In the genomic region with DNA sequence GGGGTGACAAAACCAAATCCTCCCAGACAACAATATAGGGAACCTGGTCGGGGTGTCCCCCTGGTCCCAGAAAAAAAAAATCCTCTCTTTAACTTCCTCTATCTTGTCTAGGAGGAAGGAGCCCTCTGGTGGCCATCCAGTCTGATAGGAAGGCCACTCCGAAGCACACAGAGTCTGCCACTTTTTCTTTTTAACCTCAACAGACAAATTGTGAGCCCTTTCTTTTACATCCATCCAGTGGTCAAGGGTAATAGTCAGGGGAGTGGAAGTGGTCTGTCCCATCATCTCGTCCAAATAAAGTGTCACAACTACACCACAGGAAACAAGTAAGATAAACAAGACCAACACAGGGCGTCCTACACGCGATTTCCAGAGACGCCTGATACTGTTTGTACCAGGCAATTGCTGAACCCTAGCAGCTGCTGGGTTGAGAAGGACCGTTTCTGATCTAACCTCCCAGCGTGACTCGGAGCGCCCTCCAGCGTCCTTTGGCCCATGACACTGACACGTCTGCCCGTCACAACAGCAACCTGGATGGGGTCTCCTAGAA, we compare ENCODE assay signal across 11 mouse cellular contexts. TPM values are rescaled to one million over a fixed set of nuclear protein-coding genes. Genes with fewer than 3 reads are reported as not detected.
DNase-seq lines count a peak whose midpoint lies in the region; ATAC-seq and TF ChIP-seq lines count a peak whose summit lies in the region.
"Had no signal": no experiment of that assay in that cellular context is flagged by ENCODE, and none has a peak within 500 bp of the region (broad histone marks: within the 10 kb centered on the region; RNA-seq: fewer than 3 reads in every experiment).

No protein-coding gene starts in this region.

- H3K36me3 ChIP-seq in hindbrain, postnatal 0 days (ENCODE audit: insufficient read depth, low read length): no peaks in the 10 kb centered on the region
- no peaks in the 10 kb centered on the region for H3K36me3 ChIP-seq in hindbrain, embryonic 10.5 days
- H3K36me3 ChIP-seq in lung, embryonic 14.5 days (ENCODE audit: insufficient read depth): no peaks in the 10 kb centered on the region
- H3K36me3 ChIP-seq: forebrain, embryonic 10.5 days; neural tube, embryonic 13.5 days had no signal

- no peak overlapping the region for H3K27ac ChIP-seq in hindbrain, postnatal 0 days
- H3K27ac ChIP-seq in hindbrain, embryonic 10.5 days: no peak overlapping the region
- no peak overlapping the region for H3K27ac ChIP-seq in bone marrow, adult 2 months (ENCODE audit: control insufficient read depth, insufficient read depth, low read depth, low read length, poor library complexity)
- no peak overlapping the region for H3K27ac ChIP-seq in lung, embryonic 14.5 days (ENCODE audit: low read depth)
- H3K27ac ChIP-seq: forebrain, embryonic 10.5 days; neural tube, embryonic 13.5 days had no signal

- no peaks in the 10 kb centered on the region for H3K27me3 ChIP-seq in hindbrain, postnatal 0 days (ENCODE audit: insufficient read depth, low read length)
- no peaks in the 10 kb centered on the region for H3K27me3 ChIP-seq in hindbrain, embryonic 10.5 days (ENCODE audit: insufficient read depth, poor library complexity, severe bottlenecking)
- no peaks in the 10 kb centered on the region for H3K27me3 ChIP-seq in lung, embryonic 14.5 days (ENCODE audit: insufficient read depth, low read length)
- H3K27me3 ChIP-seq: neural tube, embryonic 13.5 days had no signal

- H3K4me3 ChIP-seq in hindbrain, postnatal 0 days (ENCODE audit: low read length): no peak overlapping the region
- no peak overlapping the region for H3K4me3 ChIP-seq in hindbrain, embryonic 10.5 days
- no peak overlapping the region for H3K4me3 ChIP-seq in bone marrow, adult 2 months (replicated peaks; ENCODE audit: control insufficient read depth, low read depth, low read length)
- H3K4me3 ChIP-seq in lung, embryonic 14.5 days (ENCODE audit: low read depth, low read length): no peak overlapping the region
- H3K4me3 ChIP-seq: forebrain, embryonic 10.5 days; neural tube, embryonic 13.5 days had no signal

- DNase-seq in hindbrain, postnatal 0 days (ENCODE audit: low spot score): peak; percentile 20
- DNase-seq in hindbrain, embryonic 10.5 days (ENCODE audit: low spot score): no peak
- peak; percentile 87 for DNase-seq in A20 (ENCODE audit: low read depth, low spot score)
- peak; percentile 44 for DNase-seq in lung, embryonic 14.5 days
- no peak for DNase-seq in T-cell, adult 2 months (ENCODE audit: low spot score)
- no peak for DNase-seq in ovary, postnatal 14 days (ENCODE audit: low spot score)

- no peak for ATAC-seq in hindbrain, postnatal 0 days
- ATAC-seq in lung, embryonic 14.5 days (ENCODE audit: insufficient read depth): no peak
- no peak for ATAC-seq in inflammation-experienced regulatory T-cells, adult 6 months

- no peaks in the 10 kb centered on the region for H3K9me3 ChIP-seq in hindbrain, postnatal 0 days (ENCODE audit: low read length)
- no peaks in the 10 kb centered on the region for H3K9me3 ChIP-seq in hindbrain, embryonic 10.5 days
- H3K9me3 ChIP-seq in lung, embryonic 14.5 days (ENCODE audit: low read depth, low read length): no peaks in the 10 kb centered on the region
- H3K9me3 ChIP-seq: neural tube, embryonic 13.5 days had no signal

- no peak for TF ChIP-seq POLR2A in bone marrow, adult 2 months (IDR thresholded peaks at IDR 0.05; ENCODE audit: borderline replicate concordance, control insufficient read depth, low read depth, low read length)

- no peaks in the 10 kb centered on the region for H3K4me1 ChIP-seq in hindbrain, postnatal 0 days (ENCODE audit: insufficient read depth, low read length)
- peaks cover 13% of the 10 kb centered on the region for H3K4me1 ChIP-seq in hindbrain, embryonic 10.5 days (replicated peaks)
- H3K4me1 ChIP-seq in bone marrow, adult 2 months (ENCODE audit: control insufficient read depth, insufficient read depth, low read length): no peaks in the 10 kb centered on the region
- 0 out of 2 replicates have a peak, but pooled peaks cover 9% of the 10 kb centered on the region for H3K4me1 ChIP-seq in lung, embryonic 14.5 days (ENCODE audit: insufficient read depth)
- H3K4me1 ChIP-seq: forebrain, embryonic 10.5 days; neural tube, embryonic 13.5 days had no signal

- H3K9ac ChIP-seq in hindbrain, postnatal 0 days (replicated peaks; ENCODE audit: low read length): no peak overlapping the region
- no peak overlapping the region for H3K9ac ChIP-seq in lung, embryonic 14.5 days
- H3K9ac ChIP-seq: neural tube, embryonic 13.5 days had no signal

- TF ChIP-seq CTCF in hindbrain, postnatal 0 days (IDR thresholded peaks at IDR 0.05; ENCODE audit: low read depth): peak; percentile 56
- peak; percentile 33 for TF ChIP-seq CTCF in bone marrow, adult 2 months (IDR thresholded peaks at IDR 0.05; ENCODE audit: control insufficient read depth, insufficient read depth, low read length)
- TF ChIP-seq CTCF in lung, embryonic 14.5 days (IDR thresholded peaks at IDR 0.05; ENCODE audit: low read depth): peak; percentile 35; the same call in 1 of the 2 replicates

- 84% methylated on average over 14 of the region's 14 CpGs for WGBS in hindbrain, postnatal 0 days
- 84% methylated on average over 14 of the region's 14 CpGs for WGBS in hindbrain, embryonic 10.5 days
- 54% methylated on average over 14 of the region's 14 CpGs for WGBS in bone marrow, adult 2 months
- WGBS in lung, embryonic 14.5 days: 62% methylated on average over 14 of the region's 14 CpGs

- no peak overlapping the region for H3K4me2 ChIP-seq in hindbrain, postnatal 0 days (ENCODE audit: low read depth, low read length)
- no peak overlapping the region for H3K4me2 ChIP-seq in lung, embryonic 14.5 days
- H3K4me2 ChIP-seq: neural tube, embryonic 13.5 days had no signal

RNA-seq across cellular contexts. Expression of a gene that starts 1.4 kb away (rescaled TPM):
- total RNA-seq in hindbrain, postnatal 0 days (2014; rRNA removed): 3.7 and 8.2 TPM in 2 replicates
- polyA plus RNA-seq in hindbrain, postnatal 0 days (2015; fragmentation: Nextera tagmentation; extraction: Ambion mirVana): 1.5 and 1.7 TPM in 2 replicates
- polyA plus RNA-seq in hindbrain, embryonic 10.5 days (2016; fragmentation: Nextera tagmentation; extraction: Ambion mirVana): 0.14 TPM in 1 of 2 replicates, not detected in the other
- 1.8 TPM in 1 of 2 replicates, not detected in the other for polyA plus RNA-seq in bone marrow, adult 2 months (2011; ENCODE audit: insufficient read depth, insufficient read length, low replicate concordance, missing spikeins)
- polyA plus RNA-seq in lung, embryonic 14.5 days (2014; fragmentation: Nextera tagmentation; extraction: Ambion mirVana): 0.41 and 0.76 TPM in 2 replicates
- not detected for polyA plus RNA-seq in inflammation-experienced regulatory T-cells, adult 6 months (2017; shearing (Covaris generic))
- polyA plus RNA-seq: forebrain, embryonic 10.5 days had no signal

RNA-seq across cellular contexts. Expression of a gene that starts 10.6 kb away (rescaled TPM):
- total RNA-seq in hindbrain, postnatal 0 days (2014; rRNA removed): not detected in 2 replicates
- polyA plus RNA-seq in hindbrain, postnatal 0 days (2015; fragmentation: Nextera tagmentation; extraction: Ambion mirVana): 4.0 and 4.8 TPM in 2 replicates
- 0.70 TPM in 1 of 2 replicates, not detected in the other for polyA plus RNA-seq in hindbrain, embryonic 10.5 days (2016; fragmentation: Nextera tagmentation; extraction: Ambion mirVana)
- polyA plus RNA-seq in bone marrow, adult 2 months (2011; ENCODE audit: insufficient read depth, insufficient read length, low replicate concordance, missing spikeins): not detected in 2 replicates
- polyA plus RNA-seq in lung, embryonic 14.5 days (2014; fragmentation: Nextera tagmentation; extraction: Ambion mirVana): 1.2 and 2.4 TPM in 2 replicates
- not detected for polyA plus RNA-seq in inflammation-experienced regulatory T-cells, adult 6 months (2017; shearing (Covaris generic))
- polyA plus RNA-seq: forebrain, embryonic 10.5 days had no signal

RNA-seq across cellular contexts. Expression of a gene that starts 17.6 kb away (rescaled TPM):
- 263 and 266 TPM in 2 replicates for total RNA-seq in hindbrain, postnatal 0 days (2014; rRNA removed)
- 74.6 and 76.8 TPM in 2 replicates for polyA plus RNA-seq in hindbrain, postnatal 0 days (2015; fragmentation: Nextera tagmentation; extraction: Ambion mirVana)
- polyA plus RNA-seq in hindbrain, embryonic 10.5 days (2016; fragmentation: Nextera tagmentation; extraction: Ambion mirVana): 48.5 and 67.5 TPM in 2 replicates
- polyA plus RNA-seq in bone marrow, adult 2 months (2011; ENCODE audit: insufficient read depth, insufficient read length, low replicate concordance, missing spikeins): 5.2 and 5.5 TPM in 2 replicates
- 34.3 and 34.7 TPM in 2 replicates for polyA plus RNA-seq in lung, embryonic 14.5 days (2014; fragmentation: Nextera tagmentation; extraction: Ambion mirVana)
- polyA plus RNA-seq in inflammation-experienced regulatory T-cells, adult 6 months (2017; shearing (Covaris generic)): 1 to 10 TPM; 5.7 to 7.5 (median 5.9) TPM

RNA-seq across cellular contexts. Expression of a gene that starts 27.4 kb away (rescaled TPM):
- total RNA-seq in hindbrain, postnatal 0 days (2014; rRNA removed): 31.5 and 33.0 TPM in 2 replicates
- 39.2 and 42.6 TPM in 2 replicates for polyA plus RNA-seq in hindbrain, postnatal 0 days (2015; fragmentation: Nextera tagmentation; extraction: Ambion mirVana)
- 61.7 and 63.1 TPM in 2 replicates for polyA plus RNA-seq in hindbrain, embryonic 10.5 days (2016; fragmentation: Nextera tagmentation; extraction: Ambion mirVana)
- 8.8 and 13.7 TPM in 2 replicates for polyA plus RNA-seq in bone marrow, adult 2 months (2011; ENCODE audit: insufficient read depth, insufficient read length, low replicate concordance, missing spikeins)
- 58.5 and 59.9 TPM in 2 replicates for polyA plus RNA-seq in lung, embryonic 14.5 days (2014; fragmentation: Nextera tagmentation; extraction: Ambion mirVana)
- polyA plus RNA-seq in inflammation-experienced regulatory T-cells, adult 6 months (2017; shearing (Covaris generic)): 10 to 100 TPM; 17.7 to 22.1 (median 19.3) TPM

RNA-seq across cellular contexts. Expression of a gene that starts 29.1 kb away (rescaled TPM):
- 2.8 and 8.6 TPM in 2 replicates for total RNA-seq in hindbrain, postnatal 0 days (2014; rRNA removed)
- polyA plus RNA-seq in hindbrain, postnatal 0 days (2015; fragmentation: Nextera tagmentation; extraction: Ambion mirVana): 6.1 and 7.1 TPM in 2 replicates
- 2.3 and 3.6 TPM in 2 replicates for polyA plus RNA-seq in hindbrain, embryonic 10.5 days (2016; fragmentation: Nextera tagmentation; extraction: Ambion mirVana)
- 6.8 TPM in 1 of 2 replicates, not detected in the other for polyA plus RNA-seq in bone marrow, adult 2 months (2011; ENCODE audit: insufficient read depth, insufficient read length, low replicate concordance, missing spikeins)
- 1.3 TPM in 1 of 2 replicates, not detected in the other for polyA plus RNA-seq in lung, embryonic 14.5 days (2014; fragmentation: Nextera tagmentation; extraction: Ambion mirVana)
- polyA plus RNA-seq in inflammation-experienced regulatory T-cells, adult 6 months (2017; shearing (Covaris generic)): under 1 TPM in 1 of 3 experiments, not detected in 2; 0.52 TPM
- total RNA-seq: adrenal gland, postnatal 36 days had no signal

Comparison
In these comparisons a context has a peak if more than half of its experiments do, and no peak if none do; other contexts are left out.
1. DNase-seq: peak in hindbrain, postnatal 0 days (single experiment), A20 (single experiment) and lung, embryonic 14.5 days (single experiment); none in hindbrain, embryonic 10.5 days (single experiment), T-cell, adult 2 months (single experiment) and ovary, postnatal 14 days (single experiment).
2. Peak in every context shown above with its lines, with median percentiles within 50 percentile points of each other: CTCF ChIP-seq.